Mouse (Mus musculus): ENCODE results near the gene Pxylp1.

DNA sequence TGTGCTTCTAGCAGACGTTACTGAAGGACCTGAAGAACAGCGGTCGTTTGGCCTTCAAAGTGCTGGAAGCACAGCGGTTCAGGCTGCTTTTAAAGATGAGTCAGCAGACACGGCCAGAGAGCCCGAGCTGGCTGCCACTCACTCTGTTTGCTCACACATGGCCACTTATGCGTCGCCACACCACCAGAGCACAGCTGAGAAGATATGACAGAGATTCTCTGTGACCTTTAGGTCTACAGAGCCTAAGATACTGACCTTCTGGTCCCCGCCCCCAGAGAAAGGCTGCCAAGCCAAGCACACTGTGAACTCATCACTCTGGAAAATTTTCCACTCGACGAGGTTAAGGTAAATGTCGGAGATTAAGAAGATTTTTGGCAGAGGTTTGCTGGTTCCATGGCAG is 68.4 kb downstream of the Pxylp1 start:
- TF ChIP-seq ZC3H11A (IDR thresholded peaks at IDR 0.05; ENCODE audit: borderline replicate concordance, low read depth, low read length): no peak
- TF ChIP-seq HCFC1 (IDR thresholded peaks at IDR 0.05; ENCODE audit: borderline replicate concordance, insufficient read depth, low read length): no peak

Measured in ES-E14 (cell line).